Mouse (Mus musculus): ENCODE measurements around the gene Gm11397.
"Not testable (repeated sequence)": the region's sequence is repeated elsewhere in the genome, so short reads cannot be mapped to it uniquely, and the experiment has no call there.

Gm11397 gene

DNA sequence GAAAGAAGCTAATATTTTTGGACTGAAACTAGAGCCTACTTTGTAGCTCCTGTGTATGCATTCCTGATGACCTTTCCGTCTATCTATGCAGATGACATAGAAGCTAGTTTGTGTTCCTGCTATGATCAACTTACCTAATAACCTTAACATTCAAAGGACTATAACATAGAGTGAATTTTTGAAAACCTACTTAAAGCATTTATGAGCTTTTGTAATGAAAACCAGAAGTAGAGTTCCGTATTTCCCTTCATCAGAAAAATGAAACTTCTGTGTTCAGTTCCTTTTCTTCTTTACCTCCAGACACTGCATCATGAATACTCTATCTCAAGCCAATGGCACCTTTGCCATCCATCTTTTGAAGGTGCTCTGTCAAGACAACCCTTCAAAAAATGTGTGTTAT, at the start of gene Gm11397:
Gene Gm11397, plus strand, starts transcription at position 301 of the 400 bp plus-strand sequence.
- not testable (repeated sequence) for DNase-seq (ENCODE audit: low spot score in 2 of 2)

DNA sequence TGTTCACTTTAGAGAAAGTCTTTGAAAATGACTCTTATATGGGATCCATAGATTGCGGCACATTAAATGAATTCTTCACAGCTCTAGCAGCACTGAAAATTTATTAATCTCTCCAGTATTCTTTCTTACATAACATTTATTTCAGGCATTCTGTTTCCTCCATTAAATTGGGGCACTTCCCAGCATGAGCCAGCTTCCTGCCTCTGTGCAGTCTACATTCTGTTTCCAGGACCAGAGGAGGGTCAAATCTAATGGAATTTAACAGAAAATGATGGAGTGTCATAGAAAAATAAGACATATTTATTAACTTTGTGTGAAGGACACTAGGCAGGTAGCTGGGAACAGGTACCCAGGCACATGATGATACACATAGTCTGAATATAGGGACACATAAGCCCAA, 38.9 kb upstream of the Gm11397 start:
- DNase-seq (ENCODE audit: low spot score in 2 of 2) = not testable (repeated sequence)

DNA sequence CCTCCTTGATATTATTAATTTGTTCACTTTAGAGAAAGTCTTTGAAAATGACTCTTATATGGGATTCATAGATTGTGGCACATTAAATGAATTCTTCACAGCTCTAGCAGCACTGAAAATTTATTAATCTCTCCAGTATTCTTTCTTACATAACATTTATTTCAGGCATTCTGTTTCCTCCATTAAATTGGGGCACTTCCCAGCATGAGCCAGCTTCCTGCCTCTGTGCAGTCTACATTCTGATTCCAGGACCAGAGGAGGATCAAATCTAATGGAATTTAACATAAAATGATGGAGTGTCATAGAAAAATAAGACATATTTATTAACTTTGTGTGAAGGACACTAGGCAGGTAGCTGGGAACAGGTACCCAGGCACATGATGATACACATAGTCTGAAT, 37.2 kb downstream of the Gm11397 start:
- not testable (repeated sequence) for DNase-seq (ENCODE audit: low spot score in 2 of 2)
